Mouse (Mus musculus) gastrocnemius, postnatal 14 days (tissue): Measurements from ENCODE around the gene Gm45337. TPM values are rescaled to one million over a fixed set of nuclear protein-coding genes. Genes with fewer than 3 reads are reported as not detected.
"Not testable (repeated sequence)": the region's sequence is repeated elsewhere in the genome, so short reads cannot be mapped to it uniquely, and the experiment has no call there.

Source experiments
- DNase-seq: peaks from one replicate; pipeline ENCODE4 v3.0.0; 2021; ENCODE audit warnings: mixed read lengths
- intact Hi-C: fragments of 180-260 bp; cut with DNase I; formaldehyde crosslinking; loops from one replicate; pipeline ENCODE4 v1.15.1; 2025; ENCODE audit warnings: low total_unique reads
- total RNA-seq, 2 experiments: library from RNA; stranded (reverse); gene quantifications; 2 replicates each; pipeline ENCODE4 v1.2.3; 2021

Gm45337 gene
- total RNA-seq, 2 experiments from 2014 or later, result not detected

DNA sequence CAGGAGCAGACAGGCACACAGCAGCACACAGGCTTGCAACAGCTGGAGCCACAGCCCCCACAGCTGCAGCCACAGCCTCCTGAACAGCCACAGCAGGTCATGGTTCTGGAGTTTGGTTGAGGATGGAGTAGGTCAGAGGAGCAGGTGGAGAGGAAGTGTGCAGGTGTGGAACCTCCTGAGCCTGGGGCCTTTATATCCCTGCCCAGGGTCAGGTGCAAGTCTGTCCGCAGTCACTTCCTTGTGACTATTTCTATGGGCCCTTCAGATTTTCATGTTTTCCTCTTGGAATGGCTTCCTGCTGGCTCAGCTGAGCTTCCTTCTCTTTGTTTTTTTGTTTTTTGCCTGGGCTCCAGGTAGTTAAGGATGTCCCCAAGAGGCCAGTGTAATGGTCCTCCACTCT is 23.8 kb downstream of the Gm45337 start, which contains the start of gene Gm45618:
TSS of gene Gm45618 (minus strand) at position 101 of the 400 bp plus-strand sequence.
- DNase-seq, intact Hi-C loops: not testable (repeated sequence)

DNA sequence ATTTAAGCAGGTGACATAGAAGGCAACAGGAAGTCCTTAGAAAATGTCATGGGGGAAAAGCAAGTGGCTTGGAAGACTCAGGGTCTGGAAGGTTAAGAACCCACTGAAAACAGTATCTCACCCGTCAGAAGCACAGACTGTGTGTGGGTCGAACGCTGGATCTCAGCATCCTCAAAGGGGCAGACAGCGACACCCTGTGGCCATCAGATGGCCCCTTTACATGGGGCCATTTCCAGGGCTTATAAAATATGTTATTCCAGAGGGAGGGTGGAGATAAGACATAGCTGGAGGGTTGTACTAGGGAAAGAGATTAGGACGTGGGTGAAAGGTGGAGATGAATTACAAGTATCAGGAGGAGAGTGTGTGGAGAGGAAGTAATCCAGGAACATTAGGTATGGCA is 24.8 kb downstream of the Gm45337 start:
- intact Hi-C loops, result no loop called here
- DNase-seq, result no peak

DNA sequence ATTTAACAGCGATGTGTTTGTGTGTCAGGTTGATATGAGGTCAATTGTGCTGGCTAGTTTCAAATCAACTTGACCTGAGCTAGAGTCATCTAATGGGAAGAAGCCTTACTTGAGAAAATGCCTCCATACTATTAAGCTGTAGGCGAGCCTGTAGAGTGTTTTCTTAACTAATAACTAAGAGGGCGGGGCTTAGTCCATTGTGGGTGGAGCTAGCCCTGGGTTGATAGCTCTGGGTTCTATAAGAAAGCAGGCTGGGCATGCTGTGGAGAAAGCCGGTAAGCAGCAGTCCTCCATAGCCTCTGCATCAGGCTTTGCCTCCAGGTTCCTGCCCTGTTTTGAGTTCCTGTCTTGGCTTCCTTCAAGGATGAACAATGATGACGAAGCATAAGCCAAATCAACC is 39.7 kb downstream of the Gm45337 start:
- DNase-seq, result no peak
- intact Hi-C loops, result no loop called here

DNA sequence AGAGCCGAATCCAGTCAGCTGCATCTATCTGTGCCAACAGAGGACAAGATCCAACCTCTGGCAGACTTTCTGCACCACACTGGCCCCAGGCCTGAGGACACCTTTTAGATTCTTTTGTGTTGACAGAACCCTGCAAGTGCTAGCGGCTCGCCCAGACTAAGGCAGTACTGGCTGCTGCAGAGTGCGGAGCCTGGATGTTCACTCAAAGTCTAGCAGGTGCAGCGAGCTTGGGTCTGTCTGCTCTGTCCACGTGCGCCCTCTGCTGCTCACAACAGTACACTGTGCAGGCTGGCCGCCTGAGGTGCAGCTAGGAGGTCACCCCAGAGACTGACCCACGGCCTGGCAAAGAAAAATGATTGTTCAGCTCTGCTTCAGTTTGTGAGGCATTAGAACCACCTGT is 46.6 kb downstream of the Gm45337 start:
- intact Hi-C loops, result loop anchor here (2.0 kb wide), 2 partner anchors 27 to 81 kb away; no protein-coding TSS in a partner anchor
- DNase-seq, result peak; percentile 79

DNA sequence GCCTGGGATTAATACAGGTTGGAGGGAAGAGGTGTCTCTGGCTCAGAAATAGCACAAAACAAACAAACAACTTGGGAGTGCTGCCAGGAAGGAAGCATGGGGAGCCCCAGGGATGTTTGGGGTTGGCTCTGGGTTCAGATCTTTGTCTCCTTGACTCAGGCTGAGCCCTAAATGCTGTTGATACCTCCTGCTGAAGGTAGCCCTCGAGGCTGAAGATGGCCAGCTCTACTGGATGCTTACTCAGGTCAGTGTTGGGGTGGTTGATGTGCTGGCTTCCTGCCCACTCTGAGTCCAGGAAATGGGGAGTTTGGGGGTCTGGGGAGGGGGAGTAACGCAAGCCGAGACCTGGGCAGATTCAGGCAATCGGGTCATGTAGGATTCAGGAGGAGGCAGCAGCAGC is 47.7 kb downstream of the Gm45337 start:
- intact Hi-C loops, result loop anchor here (2.0 kb wide), 1 partner anchor 80 kb away; no protein-coding TSS in a partner anchor
- no peak for DNase-seq

DNA sequence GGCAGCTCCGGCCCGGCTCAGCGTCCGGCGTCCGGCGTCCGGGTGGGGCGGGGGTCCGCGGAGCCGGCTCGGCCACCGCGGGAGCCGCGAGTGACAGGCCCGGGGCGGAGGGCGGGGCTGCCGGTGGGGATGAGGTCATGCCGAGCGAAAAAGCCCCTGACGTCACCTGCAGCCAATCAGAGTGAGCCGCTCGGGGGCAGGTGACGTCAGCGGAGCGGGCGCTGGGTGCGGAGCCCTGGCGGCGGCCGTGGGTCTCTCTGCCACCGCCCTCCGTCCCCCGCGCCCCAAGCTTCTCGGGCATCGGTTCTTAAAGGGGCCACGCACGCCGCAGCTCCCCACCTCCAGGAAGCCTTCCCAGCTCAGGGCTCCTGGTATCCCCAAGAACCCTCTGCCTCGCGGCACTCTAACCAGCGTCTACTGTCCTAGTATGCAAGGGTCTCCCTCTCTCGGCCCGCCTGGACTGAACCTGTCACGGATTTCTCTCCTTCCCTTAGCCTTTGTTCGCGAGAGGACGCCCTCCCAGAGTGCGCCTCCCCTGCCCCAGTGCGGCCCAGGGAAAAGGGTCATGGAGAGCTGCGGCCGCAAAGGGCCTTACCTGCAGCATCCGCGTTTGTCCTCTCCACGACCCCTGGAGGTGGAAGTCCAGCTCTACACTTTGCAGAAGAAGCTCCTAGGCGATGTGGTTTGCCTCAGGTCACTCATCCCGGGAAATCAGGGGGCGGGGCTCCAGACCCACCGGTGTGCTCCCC is 49.0 kb downstream of the Gm45337 start, which contains the start of gene Dusp8:
TSS of gene Dusp8 (minus strand) at position 661 of the 749 bp plus-strand sequence.
- peak; percentile 91 for DNase-seq
- intact Hi-C loops, result no loop called here

DNA sequence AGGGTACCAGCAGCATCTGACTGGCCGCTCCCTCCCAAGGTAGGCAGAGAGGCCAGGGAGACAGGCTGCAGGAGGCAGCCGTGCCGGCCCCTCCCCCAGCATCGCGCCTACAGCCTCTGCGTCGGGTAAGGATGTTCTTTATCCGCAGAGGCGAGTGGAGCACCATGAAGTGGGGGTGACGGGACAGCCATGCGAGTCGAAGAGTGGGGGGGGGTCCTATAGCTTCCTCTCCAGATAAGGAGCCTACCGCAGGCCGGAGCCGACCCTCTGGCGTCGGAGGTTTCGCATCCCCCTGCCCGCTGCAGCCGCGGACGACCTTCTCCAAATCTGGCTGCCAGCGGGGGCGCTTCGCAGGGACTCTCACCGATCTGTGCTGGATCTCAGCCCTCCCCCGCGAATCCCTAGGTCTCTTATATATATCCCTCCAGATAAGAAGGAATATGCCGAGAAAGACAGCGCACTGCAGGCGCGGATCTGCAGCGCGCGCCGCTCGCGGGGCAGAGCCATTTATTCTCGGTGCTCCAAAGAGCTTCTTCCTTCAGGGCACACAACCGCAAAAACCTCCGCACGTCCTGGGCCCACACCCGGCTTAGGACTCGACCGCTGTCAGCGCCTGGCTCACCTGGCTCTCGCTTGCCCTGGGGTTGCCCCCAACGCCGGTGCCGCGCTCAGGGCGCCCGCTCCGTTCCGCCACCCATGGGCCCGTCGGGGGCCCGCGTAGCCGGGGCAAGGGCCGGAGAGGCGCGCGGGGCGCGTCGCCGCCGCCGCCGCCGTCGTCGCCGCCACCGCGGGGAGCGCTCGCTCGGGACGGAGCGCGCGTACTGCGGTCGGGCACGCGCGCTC is 49.9 kb downstream of the Gm45337 start:
- peak; percentile 35 for DNase-seq
- intact Hi-C loops, result no loop called here

DNA sequence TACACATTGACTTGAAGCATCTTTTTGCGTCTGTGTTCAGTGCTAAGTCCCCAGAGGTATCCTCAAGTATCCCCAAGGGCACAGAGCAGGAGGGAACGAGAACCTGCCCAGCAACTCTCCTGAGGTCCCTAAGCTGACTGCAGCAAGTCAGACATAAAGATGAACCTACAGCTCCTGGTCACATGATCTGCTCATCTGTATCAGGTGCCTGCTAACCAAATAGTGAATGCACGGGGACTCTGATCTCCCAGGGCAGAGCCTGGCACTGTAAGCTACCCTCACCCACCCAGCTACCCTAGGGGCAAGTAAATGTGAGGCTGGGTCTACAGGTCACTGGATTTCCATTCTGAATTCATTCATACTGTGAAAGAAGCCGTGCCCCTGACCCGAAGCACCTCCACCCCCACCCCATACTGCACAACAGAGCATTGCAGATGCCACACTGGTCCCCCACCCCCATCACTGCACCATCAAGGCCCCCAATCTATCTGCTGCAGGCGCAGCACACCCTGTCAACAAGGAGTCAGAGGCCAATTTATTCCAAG is 50.6 kb downstream of the Gm45337 start:
- intact Hi-C loops, result no loop called here
- no peak for DNase-seq

Other genes with a start within 250 kb of the Gm45337 start
- gene Tollip, start 226.1 kb downstream of the Gm45337 start, total RNA-seq, result 10 to 100 TPM; 24.7 to 25.6 TPM
- gene Brsk2, start 194.9 kb downstream of the Gm45337 start, total RNA-seq, result under 1 TPM; 0.35 to 0.58 TPM
- gene Mob2, start 83.5 kb downstream of the Gm45337 start, total RNA-seq, result 10 to 100 TPM; 26.6 to 32.0 TPM
- 10 to 100 TPM; 16.5 to 24.6 TPM for gene Dusp8, start 48.8 kb downstream of the Gm45337 start, total RNA-seq
- gene Gm45618, start 23.9 kb downstream of the Gm45337 start, total RNA-seq, result not detected
- not detected for gene Gm39115, start 8.6 kb downstream of the Gm45337 start, total RNA-seq
- gene Gm29735, start 12.5 kb upstream of the Gm45337 start, total RNA-seq, result not detected
- not detected for gene Gm4553, start 21.1 kb upstream of the Gm45337 start, total RNA-seq
- gene Krtap5-2, start 31.4 kb upstream of the Gm45337 start, total RNA-seq, result not detected
- not detected for gene Gm10153, start 45.8 kb upstream of the Gm45337 start, total RNA-seq
- gene Krtap5-3, start 56.8 kb upstream of the Gm45337 start, total RNA-seq, result not detected
- gene Gm7579, start 67.3 kb upstream of the Gm45337 start, total RNA-seq, result not detected
- not detected for gene Krtap5-5, start 85.4 kb upstream of the Gm45337 start, total RNA-seq
- not detected for gene Gm40460, start 96.5 kb upstream of the Gm45337 start, total RNA-seq
- gene Gm2431, start 113.7 kb upstream of the Gm45337 start, total RNA-seq, result not detected
- gene Gm4559, start 129.8 kb upstream of the Gm45337 start, total RNA-seq, result not detected
- not detected for gene Krtap5-1, start 152.5 kb upstream of the Gm45337 start, total RNA-seq
- not detected for gene Krtap5-4, start 158.9 kb upstream of the Gm45337 start, total RNA-seq
- gene Ifitm10, start 229.1 kb upstream of the Gm45337 start, total RNA-seq, result 1 to 10 TPM; 6.7 to 8.4 TPM
- 1 to 10 TPM; 1.0 to 4.1 TPM for gene Gm49369, start 238.1 kb upstream of the Gm45337 start, total RNA-seq
- gene Ctsd, start 243.4 kb upstream of the Gm45337 start, total RNA-seq, result 100 to 1,000 TPM; 268 to 284 TPM